Mouse (Mus musculus): ENCODE measurements at regions not wholly inside any gene's neighbourhood (a gene's known extent, or its start where the extent isn't known, plus 50 kb on each side); places are given as distances from the start of the nearest gene placed in this dataset.

DNA sequence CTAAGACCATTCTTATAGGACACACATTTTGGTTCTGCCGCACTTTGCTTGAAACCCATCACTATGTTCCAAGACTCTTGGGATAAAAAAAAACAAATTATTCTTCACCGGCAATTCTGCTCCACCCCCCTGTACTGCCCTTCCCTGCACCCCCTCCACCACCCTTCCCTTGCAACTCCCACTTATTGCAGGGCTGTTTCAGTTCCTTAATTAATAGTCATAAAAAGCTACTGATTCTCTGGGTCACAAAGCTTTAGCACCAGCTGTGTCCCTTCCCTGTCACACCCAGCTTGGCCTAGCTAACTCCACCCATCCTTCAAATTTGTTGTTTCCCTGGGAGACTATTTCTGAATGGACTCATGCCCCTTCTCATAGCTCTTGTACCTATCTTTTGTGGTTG lies 687.4 kb downstream of the Gm826 start:
- DNase-seq (ENCODE audit: low spot score): no peak

DNA sequence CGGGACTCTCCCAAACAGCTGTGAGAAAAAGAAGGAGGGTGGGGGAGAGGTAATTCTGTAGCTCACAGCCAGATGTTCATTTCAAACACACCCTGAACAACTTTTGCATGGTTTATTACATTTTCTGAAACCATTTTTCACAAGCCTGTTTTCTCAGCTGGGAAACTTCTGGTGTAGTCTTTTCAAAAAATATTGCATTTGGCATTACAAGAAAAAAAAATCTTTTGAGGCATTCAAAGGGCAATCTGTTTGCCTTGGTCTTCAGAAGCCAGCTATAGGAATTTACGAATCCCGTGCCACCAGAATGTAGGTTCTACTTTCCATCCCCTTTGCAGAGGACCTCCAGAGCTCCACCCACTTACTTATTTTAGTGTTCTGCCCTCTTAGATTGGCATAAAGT lies 681.7 kb downstream of the Gm826 start:
- DNase-seq (ENCODE audit: low spot score): no peak

DNA sequence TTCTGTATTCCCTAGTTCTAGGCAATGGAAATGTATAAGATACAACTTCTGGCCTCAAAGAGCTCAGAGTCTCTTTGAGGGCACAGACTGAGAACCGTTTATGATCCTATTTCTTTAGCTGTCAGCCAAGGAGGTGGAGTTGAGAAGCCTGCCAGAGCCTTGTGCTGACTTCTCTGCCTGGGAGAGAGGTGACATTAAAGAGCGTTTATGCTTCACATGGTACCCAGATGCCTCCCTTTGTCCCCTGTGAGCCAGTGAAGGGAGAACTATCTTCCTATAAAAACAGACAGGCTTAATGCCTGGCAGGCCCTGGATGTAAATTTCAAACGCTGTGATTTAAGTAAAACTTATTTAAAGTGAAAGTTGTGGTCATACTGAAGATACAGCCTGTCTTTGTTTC lies 657.1 kb downstream of the Gm826 start:
- no peak for DNase-seq (ENCODE audit: low spot score)

DNA sequence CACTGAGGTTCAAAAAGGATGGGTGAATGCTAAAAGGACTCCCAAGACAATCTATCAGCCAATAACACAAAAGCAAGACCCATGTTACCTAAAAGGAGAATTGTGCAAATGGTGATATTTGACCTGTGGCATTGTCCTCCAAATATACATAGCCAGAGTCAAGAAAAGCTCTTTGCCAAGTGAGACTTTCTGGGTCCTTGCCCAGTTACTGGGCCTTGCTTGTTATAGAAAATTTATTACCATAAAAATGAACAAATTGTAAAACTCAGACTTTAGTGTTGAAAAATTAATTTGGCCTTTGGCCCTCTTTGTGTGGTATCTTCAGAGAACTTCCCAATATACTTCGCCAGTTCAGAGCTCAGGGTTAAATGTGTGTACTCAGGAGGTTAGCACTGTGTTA lies 653.3 kb downstream of the Gm826 start:
- DNase-seq (ENCODE audit: low spot score): no peak

DNA sequence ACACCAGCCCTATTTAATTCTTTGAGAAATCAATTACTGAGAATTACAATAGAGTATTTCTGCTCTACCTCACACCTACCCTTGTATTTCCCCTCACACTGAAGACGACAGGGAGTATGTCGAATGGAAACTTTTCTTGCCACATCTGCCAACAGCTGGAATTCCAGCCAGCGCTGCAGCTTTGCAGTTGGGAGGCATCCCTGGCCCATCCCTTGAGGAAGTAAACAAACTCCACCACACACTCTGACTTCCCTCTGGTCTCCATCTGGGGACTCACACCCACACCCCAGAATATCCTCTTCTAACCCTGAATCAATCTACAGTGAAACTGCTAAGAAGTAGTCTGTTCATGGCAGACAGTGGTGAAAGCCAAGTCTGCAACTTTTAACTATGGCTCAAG lies 630.9 kb downstream of the Gm826 start:
- DNase-seq (ENCODE audit: low spot score): no peak

- no peak for DNase-seq (ENCODE audit: low spot score)
Measured at GRCm38 (mm10) chr2:159708141-159708540, 625.8 kb downstream of the Gm826 start.

DNA sequence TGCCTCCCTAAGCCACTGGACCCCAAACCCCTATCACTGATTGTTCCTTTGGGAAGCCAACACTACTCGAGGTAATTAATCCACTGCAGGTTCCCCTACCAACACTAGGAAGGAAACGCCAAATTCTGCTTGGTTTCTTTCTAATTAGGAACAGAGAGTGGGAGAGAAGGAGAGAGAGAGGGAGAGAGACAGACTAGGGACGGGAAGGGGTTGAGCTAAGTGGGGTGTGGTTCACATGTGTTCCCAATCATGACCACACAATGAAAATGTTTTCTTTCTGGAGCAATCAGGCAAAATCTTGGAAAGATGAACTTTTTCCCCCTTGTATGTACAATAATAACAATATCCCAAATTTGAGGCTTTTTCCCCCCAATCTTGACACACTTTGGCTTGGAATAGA lies 619.3 kb downstream of the Gm826 start:
- no peak for DNase-seq (ENCODE audit: low spot score)

DNA sequence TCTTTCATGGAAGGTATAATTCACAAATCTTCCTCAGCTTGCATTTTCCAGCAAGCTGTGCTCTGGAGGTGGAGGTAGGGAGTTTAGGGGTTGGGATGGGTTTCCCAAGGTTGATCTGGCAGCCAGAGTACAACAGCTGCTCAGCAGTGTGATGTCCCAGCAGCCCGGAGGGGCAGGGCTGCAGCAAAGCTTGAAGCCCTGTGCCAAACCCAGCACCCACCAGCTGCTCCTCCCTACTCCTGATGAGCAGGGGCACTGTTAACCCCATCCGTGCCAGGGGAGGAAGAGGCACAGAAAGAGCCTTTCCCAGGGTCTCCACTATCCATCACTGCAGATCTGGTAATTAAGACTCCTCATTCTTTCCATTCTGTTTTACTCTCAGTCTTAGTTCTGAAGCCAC lies 615.2 kb downstream of the Gm826 start:
- no peak for DNase-seq (ENCODE audit: low spot score)

- DNase-seq (ENCODE audit: low spot score): no peak
Measured at GRCm38 (mm10) chr2:159725158-159726076, 608.5 kb downstream of the Gm826 start.

GRCm38 (mm10) chr2:159729301-159729700 lies 604.7 kb downstream of the Gm826 start:
- no peak for DNase-seq (ENCODE audit: low spot score)

- DNase-seq (ENCODE audit: low spot score): no peak
Measured at GRCm38 (mm10) chr2:159730221-159730620, 603.7 kb downstream of the Gm826 start.

DNA sequence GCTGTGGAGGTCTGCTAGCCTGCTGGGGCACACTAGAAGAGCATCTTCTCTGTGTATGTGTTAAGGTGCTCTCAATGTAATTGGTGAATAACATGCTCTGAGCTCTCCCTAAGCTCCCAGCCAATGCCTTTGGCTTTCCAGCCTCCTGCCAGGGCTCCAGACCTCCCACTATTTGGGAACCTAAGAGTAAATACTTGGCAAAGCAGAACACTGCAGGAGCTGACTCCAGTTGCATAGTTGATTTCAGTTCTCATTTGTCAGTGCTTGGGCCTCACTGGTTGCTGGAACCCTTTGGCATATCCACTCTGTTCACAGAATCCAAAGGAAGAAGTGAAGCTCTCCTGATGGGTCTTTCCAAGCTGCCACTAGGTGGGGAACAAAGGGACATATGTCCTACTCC lies 602.7 kb downstream of the Gm826 start:
- DNase-seq (ENCODE audit: low spot score): no peak

DNA sequence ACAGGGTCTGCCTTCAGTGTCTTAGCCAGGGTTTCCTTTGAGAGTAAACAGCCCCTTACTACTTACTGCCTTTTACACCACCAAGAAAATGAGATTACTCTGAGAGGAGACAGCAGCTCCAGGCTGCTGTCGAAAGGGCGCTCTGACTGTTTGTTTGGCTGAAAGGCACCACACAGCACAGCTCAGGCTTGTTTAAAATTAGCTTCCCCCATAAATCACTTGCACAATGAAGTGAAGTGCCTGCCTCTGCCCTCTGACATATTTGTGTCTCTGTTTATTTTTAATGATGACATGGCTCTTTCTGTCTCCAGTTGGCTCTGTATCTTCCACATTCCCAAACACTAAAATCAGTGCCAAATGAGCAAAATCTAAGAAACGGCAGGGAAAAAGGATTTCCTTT lies 601.5 kb downstream of the Gm826 start:
- DNase-seq (ENCODE audit: low spot score): no peak

DNA sequence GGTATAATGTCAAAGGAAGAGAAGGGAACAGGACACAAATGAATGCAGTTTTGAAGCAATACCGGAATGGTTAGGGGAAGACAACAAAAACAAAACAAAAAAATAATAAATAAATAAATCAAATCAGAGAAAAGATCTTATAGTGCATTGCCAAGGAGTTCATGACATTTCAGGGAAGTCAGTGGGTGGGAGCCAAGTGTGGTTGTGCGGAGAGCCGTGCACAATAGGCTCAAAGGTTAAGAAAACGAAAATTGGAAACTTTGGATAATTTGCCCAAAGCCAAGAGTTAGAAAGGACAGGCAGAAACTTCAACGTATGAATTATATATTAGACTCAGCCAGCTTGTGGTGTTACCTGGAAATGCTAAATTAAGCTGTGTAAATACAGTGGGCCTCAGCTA lies 599.4 kb downstream of the Gm826 start:
- DNase-seq (ENCODE audit: low spot score): no peak

DNA sequence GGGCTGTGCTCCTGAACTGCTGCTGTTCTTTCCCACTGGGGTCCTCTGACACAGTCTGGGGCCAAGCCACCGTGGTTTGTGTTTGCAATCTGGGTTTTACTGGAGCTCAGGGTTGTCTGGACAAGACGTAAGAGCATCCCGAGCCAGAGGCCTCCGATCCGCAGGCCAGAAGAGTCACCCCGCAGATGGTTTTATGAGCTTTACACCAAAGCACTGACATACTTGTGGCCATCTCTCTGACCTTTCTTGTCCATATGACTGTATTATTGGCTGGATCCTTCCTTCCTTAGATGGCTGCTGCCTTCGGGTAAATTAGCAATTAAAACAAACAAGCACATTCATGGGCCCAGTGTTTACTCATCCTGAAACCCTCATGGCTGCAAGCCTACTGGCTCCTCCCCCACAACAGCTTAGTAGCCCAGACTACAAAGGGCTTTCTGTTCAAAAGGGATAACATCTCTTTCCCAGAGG lies 578.4 kb downstream of the Gm826 start:
- peak; percentile 3 for DNase-seq (ENCODE audit: low spot score)

GRCm38 (mm10) chr2:159760806-159761205 lies 573.2 kb downstream of the Gm826 start:
- no peak for DNase-seq (ENCODE audit: low spot score)

GRCm38 (mm10) chr2:159763115-159763514 lies 570.8 kb downstream of the Gm826 start:
- no peak for DNase-seq (ENCODE audit: low spot score)

Data from ovary, postnatal 14 days (tissue).